8 mouse cellular contexts compared by ENCODE assay signal in the genomic region with DNA sequence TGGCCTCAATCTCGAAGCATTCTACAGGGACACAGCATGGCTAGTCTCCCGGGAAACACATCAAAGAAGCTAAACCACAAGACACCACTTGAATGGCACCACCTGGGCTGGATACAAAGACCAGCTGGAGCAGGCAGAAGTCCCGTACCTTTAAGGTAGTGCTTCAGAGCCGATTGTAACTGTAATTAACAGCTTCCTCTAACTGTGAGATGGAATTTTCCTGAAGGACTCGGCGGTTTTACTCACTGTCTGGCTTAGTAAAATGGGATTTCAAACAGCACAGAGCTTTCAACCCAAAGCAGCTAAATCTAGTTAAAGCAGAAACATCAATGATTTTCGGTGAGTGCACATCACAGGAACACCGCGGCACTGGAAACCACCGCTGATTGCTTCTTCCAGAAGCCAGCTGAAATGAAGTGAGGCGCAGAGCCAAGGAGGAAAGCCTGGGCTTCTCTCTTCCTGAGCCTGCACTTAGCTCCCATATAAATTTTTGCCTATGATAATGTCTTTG.
DNase-seq lines count a peak whose midpoint lies in the region; ATAC-seq and TF ChIP-seq lines count a peak whose summit lies in the region.

No protein-coding gene starts in this region.

- ATAC-seq in limb, embryonic 11.5 days (ENCODE audit: insufficient number of reproducible peaks, low FRiP score, low TSS enrichment, low read depth), result no peak

- no peaks in the 10 kb centered on the region for H3K36me3 ChIP-seq in limb, embryonic 11.5 days (ENCODE audit: control insufficient read depth, insufficient read depth, low read length)
- H3K36me3 ChIP-seq in limb, embryonic 10.5 days, result no peaks in the 10 kb centered on the region
- no peaks in the 10 kb centered on the region for H3K36me3 ChIP-seq in thymus, adult 2 months (ENCODE audit: control insufficient read depth, insufficient read depth, low read length)

- H3K4me1 ChIP-seq in limb, embryonic 11.5 days (ENCODE audit: control insufficient read depth, insufficient read depth, low read length), result no peaks in the 10 kb centered on the region
- peaks cover 8% of the 10 kb centered on the region for H3K4me1 ChIP-seq in limb, embryonic 10.5 days
- H3K4me1 ChIP-seq in thymus, adult 2 months (replicated peaks; ENCODE audit: control insufficient read depth, insufficient read depth, low read length), result no peaks in the 10 kb centered on the region

- H3K27ac ChIP-seq in limb, embryonic 11.5 days (replicated peaks; ENCODE audit: low read depth, low read length), result no peak overlapping the region
- no peak overlapping the region; the same call in 1 of the 2 replicates for H3K27ac ChIP-seq in limb, embryonic 10.5 days
- peak overlapping the region; percentile 72 for H3K27ac ChIP-seq in layer of hippocampus, adult 2 months
- no peak overlapping the region for H3K27ac ChIP-seq in thymus, adult 2 months (ENCODE audit: control insufficient read depth, insufficient read depth, low read length)

- H3K9ac ChIP-seq in limb, embryonic 11.5 days (ENCODE audit: low read length), result no peak overlapping the region

- TF ChIP-seq POLR2A in thymus, adult 2 months (IDR thresholded peaks at IDR 0.05; ENCODE audit: control insufficient read depth, extremely low read depth, insufficient read depth, low read length, poor library complexity), result no peak

- H3K27me3 ChIP-seq in limb, embryonic 11.5 days (ENCODE audit: control insufficient read depth, insufficient read depth, low read length), result no peaks in the 10 kb centered on the region
- no peaks in the 10 kb centered on the region for H3K27me3 ChIP-seq in limb, embryonic 10.5 days (ENCODE audit: low read depth, poor library complexity, severe bottlenecking)
- no peaks in the 10 kb centered on the region for H3K27me3 ChIP-seq in thymus, adult 2 months (ENCODE audit: control insufficient read depth, insufficient read depth, low read length)

- H3K4me2 ChIP-seq in limb, embryonic 11.5 days (ENCODE audit: low read depth, severe bottlenecking), result peak overlapping the region; percentile 16; the same call in 1 of the 2 replicates

- peak; percentile 33 for DNase-seq in limb, embryonic 11.5 days (ENCODE audit: low spot score)
- DNase-seq in limb, embryonic 10.5 days (ENCODE audit: low spot score), result no peak
- peak; percentile 56 to 79 for DNase-seq in cerebellum, postnatal 36 days
- DNase-seq in layer of hippocampus, adult 2 months (ENCODE audit: low spot score in 2 of 2), result peak in 1 of 2 experiments; percentile 24
- DNase-seq in right cerebral cortex, postnatal 14 days, result peak; percentile 13
- DNase-seq in thymus, adult 2 months, result no peak
- DNase-seq in lung, postnatal 4 days, result no peak
- no peak for DNase-seq in kidney, adult 18-20 months

- H3K4me3 ChIP-seq in limb, embryonic 11.5 days (ENCODE audit: low read depth, low read length), result no peak overlapping the region
- H3K4me3 ChIP-seq in limb, embryonic 10.5 days, result no peak overlapping the region
- H3K4me3 ChIP-seq in layer of hippocampus, adult 2 months, result peak overlapping the region; percentile 2; the same call in 1 of the 2 replicates
- H3K4me3 ChIP-seq in thymus, adult 2 months (ENCODE audit: control insufficient read depth, insufficient read depth, low read length), result no peak overlapping the region

- H3K9me3 ChIP-seq in limb, embryonic 11.5 days (ENCODE audit: control insufficient read depth, low read length), result no peaks in the 10 kb centered on the region
- H3K9me3 ChIP-seq in limb, embryonic 10.5 days (replicated peaks), result no peaks in the 10 kb centered on the region

- TF ChIP-seq CTCF in layer of hippocampus, adult 2 months (conservative IDR thresholded peaks at IDR 0.05), result no peak
- no peak for TF ChIP-seq CTCF in thymus, adult 2 months (IDR thresholded peaks at IDR 0.05; ENCODE audit: borderline replicate concordance, control insufficient read depth, extremely low read depth, insufficient read depth, low read length, poor library complexity)

- 14% methylated on average over 11 of the region's 11 CpGs for WGBS in limb, embryonic 11.5 days
- WGBS in limb, embryonic 10.5 days, result 25% methylated on average over 11 of the region's 11 CpGs
- 35% methylated on average over 11 of the region's 11 CpGs for WGBS in thymus, adult 2 months

Comparison
In these comparisons a context has a peak if more than half of its experiments do, and no peak if none do; other contexts are left out.
1. DNase-seq: peak in limb, embryonic 11.5 days (single experiment), cerebellum, postnatal 36 days (2 of 2) and right cerebral cortex, postnatal 14 days (single experiment); none in limb, embryonic 10.5 days (single experiment), thymus, adult 2 months (single experiment), lung, postnatal 4 days (0 of 2) and kidney, adult 18-20 months (single experiment).